Mouse (Mus musculus): ENCODE data around the gene Mdc1. TPM values are rescaled to one million over a fixed set of nuclear protein-coding genes. Genes with fewer than 3 reads are reported as not detected.

The Mdc1 gene
- polyA plus RNA-seq (2014; fragmentation: Illumina TruSeq; extraction: RNeasy Lipid Tissue Mini Kit (QIAGEN cat#74804); ENCODE audit: low read depth, low replicate concordance): 4.7 TPM

GRCm38 (mm10) chr17:35841076-35841950, at the start of gene Mdc1:
Gene Mdc1 (plus strand): TSS chr17:35841515.

GRCm38 (mm10) chr17:35821439-35822430, 19.6 kb upstream of the Mdc1 start, which contains the start of gene Ier3:
Gene Ier3 (plus strand): TSS chr17:35821684.

GRCm38 (mm10) chr17:35822964-35823937, 18.1 kb upstream of the Mdc1 start, which contains the start of gene Flot1:
Gene Flot1 (plus strand): TSS chr17:35823230.

GRCm38 (mm10) chr17:35838122-35838544, 3.2 kb upstream of the Mdc1 start, which contains the start of gene Tubb5:
Gene Tubb5 (minus strand): TSS chr17:35838306.

GRCm38 (mm10) chr17:35861198-35861857, 20.0 kb downstream of the Mdc1 start, which contains the start of gene Nrm:
Gene Nrm (plus strand): TSS chr17:35861318.

GRCm38 (mm10) chr17:35865481-35866280, 24.4 kb downstream of the Mdc1 start, which contains the start of gene Ppp1r18:
Gene Ppp1r18 (plus strand): TSS chr17:35865593.

GRCm38 (mm10) chr17:35879245-35880057, 38.1 kb downstream of the Mdc1 start, which contains the start of gene Dhx16:
Gene Dhx16 (plus strand): TSS chr17:35879819.

GRCm38 (mm10) chr17:35896781-35897643, 55.7 kb downstream of the Mdc1 start, which contains the start of gene 2310061I04Rik:
Gene 2310061I04Rik (minus strand): TSS chr17:35897431.

Other genes with a start within 250 kb of the Mdc1 start
- not detected for gene Sfta2, start 240.0 kb upstream of the Mdc1 start, polyA plus RNA-seq (2014; fragmentation: Illumina TruSeq; extraction: RNeasy Lipid Tissue Mini Kit (QIAGEN cat#74804); ENCODE audit: low read depth, low replicate concordance)
- gene Gm9573, start 214.9 kb upstream of the Mdc1 start, polyA plus RNA-seq (2014; fragmentation: Illumina TruSeq; extraction: RNeasy Lipid Tissue Mini Kit (QIAGEN cat#74804); ENCODE audit: low read depth, low replicate concordance): not detected
- not detected for gene Mucl3, start 197.8 kb upstream of the Mdc1 start, polyA plus RNA-seq (2014; fragmentation: Illumina TruSeq; extraction: RNeasy Lipid Tissue Mini Kit (QIAGEN cat#74804); ENCODE audit: low read depth, low replicate concordance)
- gene Vars2, start 173.9 kb upstream of the Mdc1 start, polyA plus RNA-seq (2014; fragmentation: Illumina TruSeq; extraction: RNeasy Lipid Tissue Mini Kit (QIAGEN cat#74804); ENCODE audit: low read depth, low replicate concordance): 0.85 TPM
- gene Gtf2h4, start 167.8 kb upstream of the Mdc1 start, polyA plus RNA-seq (2014; fragmentation: Illumina TruSeq; extraction: RNeasy Lipid Tissue Mini Kit (QIAGEN cat#74804); ENCODE audit: low read depth, low replicate concordance): 2.5 TPM
- gene Ddr1, start 136.9 kb upstream of the Mdc1 start, polyA plus RNA-seq (2014; fragmentation: Illumina TruSeq; extraction: RNeasy Lipid Tissue Mini Kit (QIAGEN cat#74804); ENCODE audit: low read depth, low replicate concordance): 0.13 TPM
- 0.85 TPM for gene Ier3, start 19.8 kb upstream of the Mdc1 start, polyA plus RNA-seq (2014; fragmentation: Illumina TruSeq; extraction: RNeasy Lipid Tissue Mini Kit (QIAGEN cat#74804); ENCODE audit: low read depth, low replicate concordance)
- gene Flot1, start 18.3 kb upstream of the Mdc1 start, polyA plus RNA-seq (2014; fragmentation: Illumina TruSeq; extraction: RNeasy Lipid Tissue Mini Kit (QIAGEN cat#74804); ENCODE audit: low read depth, low replicate concordance): 3.9 TPM
- gene Tubb5, start 3.2 kb upstream of the Mdc1 start, polyA plus RNA-seq (2014; fragmentation: Illumina TruSeq; extraction: RNeasy Lipid Tissue Mini Kit (QIAGEN cat#74804); ENCODE audit: low read depth, low replicate concordance): 13.4 TPM
- 0.34 TPM for gene Nrm, start 19.8 kb downstream of the Mdc1 start, polyA plus RNA-seq (2014; fragmentation: Illumina TruSeq; extraction: RNeasy Lipid Tissue Mini Kit (QIAGEN cat#74804); ENCODE audit: low read depth, low replicate concordance)
- 1.1 TPM for gene Ppp1r18, start 24.1 kb downstream of the Mdc1 start, polyA plus RNA-seq (2014; fragmentation: Illumina TruSeq; extraction: RNeasy Lipid Tissue Mini Kit (QIAGEN cat#74804); ENCODE audit: low read depth, low replicate concordance)
- gene Dhx16, start 38.3 kb downstream of the Mdc1 start, polyA plus RNA-seq (2014; fragmentation: Illumina TruSeq; extraction: RNeasy Lipid Tissue Mini Kit (QIAGEN cat#74804); ENCODE audit: low read depth, low replicate concordance): 39.3 TPM
- gene 2310061I04Rik, start 55.9 kb downstream of the Mdc1 start, polyA plus RNA-seq (2014; fragmentation: Illumina TruSeq; extraction: RNeasy Lipid Tissue Mini Kit (QIAGEN cat#74804); ENCODE audit: low read depth, low replicate concordance): 17.0 TPM
- 10.3 TPM for gene Atat1, start 68.6 kb downstream of the Mdc1 start, polyA plus RNA-seq (2014; fragmentation: Illumina TruSeq; extraction: RNeasy Lipid Tissue Mini Kit (QIAGEN cat#74804); ENCODE audit: low read depth, low replicate concordance)
- gene Mrps18b, start 74.9 kb downstream of the Mdc1 start, polyA plus RNA-seq (2014; fragmentation: Illumina TruSeq; extraction: RNeasy Lipid Tissue Mini Kit (QIAGEN cat#74804); ENCODE audit: low read depth, low replicate concordance): 25.6 TPM
- 12.4 TPM for gene Ppp1r10, start 74.9 kb downstream of the Mdc1 start, polyA plus RNA-seq (2014; fragmentation: Illumina TruSeq; extraction: RNeasy Lipid Tissue Mini Kit (QIAGEN cat#74804); ENCODE audit: low read depth, low replicate concordance)
- 15.0 TPM for gene Abcf1, start 128.2 kb downstream of the Mdc1 start, polyA plus RNA-seq (2014; fragmentation: Illumina TruSeq; extraction: RNeasy Lipid Tissue Mini Kit (QIAGEN cat#74804); ENCODE audit: low read depth, low replicate concordance)
- gene Gnl1, start 138.3 kb downstream of the Mdc1 start, polyA plus RNA-seq (2014; fragmentation: Illumina TruSeq; extraction: RNeasy Lipid Tissue Mini Kit (QIAGEN cat#74804); ENCODE audit: low read depth, low replicate concordance): 1.5 TPM
- gene Prr3, start 138.7 kb downstream of the Mdc1 start, polyA plus RNA-seq (2014; fragmentation: Illumina TruSeq; extraction: RNeasy Lipid Tissue Mini Kit (QIAGEN cat#74804); ENCODE audit: low read depth, low replicate concordance): 1.4 TPM
- gene H2-T24, start 179.0 kb downstream of the Mdc1 start, polyA plus RNA-seq (2014; fragmentation: Illumina TruSeq; extraction: RNeasy Lipid Tissue Mini Kit (QIAGEN cat#74804); ENCODE audit: low read depth, low replicate concordance): 3.9 TPM
- gene H2-T23, start 191.3 kb downstream of the Mdc1 start, polyA plus RNA-seq (2014; fragmentation: Illumina TruSeq; extraction: RNeasy Lipid Tissue Mini Kit (QIAGEN cat#74804); ENCODE audit: low read depth, low replicate concordance): 29.7 TPM
- 46.2 TPM for gene H2-T22, start 201.2 kb downstream of the Mdc1 start, polyA plus RNA-seq (2014; fragmentation: Illumina TruSeq; extraction: RNeasy Lipid Tissue Mini Kit (QIAGEN cat#74804); ENCODE audit: low read depth, low replicate concordance)
- gene Gm6034, start 201.4 kb downstream of the Mdc1 start, polyA plus RNA-seq (2014; fragmentation: Illumina TruSeq; extraction: RNeasy Lipid Tissue Mini Kit (QIAGEN cat#74804); ENCODE audit: low read depth, low replicate concordance): not detected
- gene Gm11127, start 216.9 kb downstream of the Mdc1 start, polyA plus RNA-seq (2014; fragmentation: Illumina TruSeq; extraction: RNeasy Lipid Tissue Mini Kit (QIAGEN cat#74804); ENCODE audit: low read depth, low replicate concordance): not detected

Data from liver, adult 10 weeks (tissue).